Mouse (Mus musculus) hindbrain, embryonic 13.5 days (tissue): ENCODE results near the gene Smc2. TPM values are rescaled to one million over a fixed set of nuclear protein-coding genes. Genes with fewer than 3 reads are reported as not detected.

Experiments used
- ATAC-seq: fragments of 200-750 bp; cut with Nextera tagmentation; 2 replicates; pipeline ENCODE4 v1.8.0; 2017; ENCODE audit warnings: moderate TSS enrichment; ENCODE audit not compliant: low FRiP score
- H3K27ac ChIP-seq: fragments of 300-500 bp; sonication (generic); 2 replicates; pipeline ENCODE4 v1.5.1; 2015; ENCODE audit warnings: inconsistent platforms, mild to moderate bottlenecking, moderate library complexity
- H3K27me3 ChIP-seq: fragments of 300-500 bp; sonication (generic); 2 replicates; pipeline ENCODE4 v1.6.1; 2015; ENCODE audit warnings: mild to moderate bottlenecking, inconsistent platforms
- H3K36me3 ChIP-seq: fragments of 300-500 bp; sonication (generic); 2 replicates; pipeline ENCODE4 v1.6.1; 2015; ENCODE audit warnings: mild to moderate bottlenecking, inconsistent platforms
- H3K4me1 ChIP-seq: fragments of 300-500 bp; sonication (generic); replicated peaks from 2 replicates; pipeline ENCODE4 v1.6.1; 2015; ENCODE audit warnings: inconsistent platforms
- H3K4me2 ChIP-seq: fragments of 300-500 bp; sonication (generic); 2 replicates; pipeline ENCODE4 v1.6.1; 2015; ENCODE audit warnings: inconsistent platforms, mild to moderate bottlenecking, moderate library complexity
- H3K4me3 ChIP-seq: fragments of 300-500 bp; sonication (generic); 2 replicates; pipeline ENCODE4 v1.5.1; 2015; ENCODE audit warnings: mild to moderate bottlenecking, inconsistent platforms
- H3K9ac ChIP-seq: fragments of 300-500 bp; sonication (generic); 2 replicates; pipeline ENCODE4 v1.6.1; 2015; ENCODE audit warnings: mild to moderate bottlenecking, inconsistent platforms
- H3K9me3 ChIP-seq: fragments of 300-500 bp; sonication (generic); 2 replicates; pipeline ENCODE4 v1.6.1; 2016; ENCODE audit warnings: inconsistent platforms
- WGBS: fragments of 180-500 bp; shearing (Covaris S2); methylation state at CpG from one replicate; pipeline ENCODE4 v1.1.7; 2015; 5-methylcytosine and 5-hydroxymethylcytosine counted together
- polyA plus RNA-seq: library from polyadenylated mRNA; unstranded; fragments of >200 nt; fragmentation: Nextera tagmentation; extraction: Ambion mirVana; gene quantifications from 2 replicates; pipeline ENCODE4 v1.2.1, GENCODE M21; 2015

Gene Smc2
- polyA plus RNA-seq, 1 experiment from 2014 or later, result 73.9 TPM

GRCm38 (mm10) chr4:52519301-52519700, 80.3 kb downstream of the Smc2 start:
- H3K9ac ChIP-seq, result no peak overlapping the region
- H3K27ac ChIP-seq, result no peak overlapping the region
- no peaks in the 10 kb centered on the region for H3K36me3 ChIP-seq
- WGBS, result 94% methylated on average over 5 of the region's 5 CpGs
- no peaks in the 10 kb centered on the region for H3K4me1 ChIP-seq
- no peak overlapping the region for H3K4me3 ChIP-seq
- ATAC-seq, result no peak
- no peaks in the 10 kb centered on the region for H3K9me3 ChIP-seq
- H3K27me3 ChIP-seq, result no peaks in the 10 kb centered on the region
- H3K4me2 ChIP-seq, result no peak overlapping the region

DNA sequence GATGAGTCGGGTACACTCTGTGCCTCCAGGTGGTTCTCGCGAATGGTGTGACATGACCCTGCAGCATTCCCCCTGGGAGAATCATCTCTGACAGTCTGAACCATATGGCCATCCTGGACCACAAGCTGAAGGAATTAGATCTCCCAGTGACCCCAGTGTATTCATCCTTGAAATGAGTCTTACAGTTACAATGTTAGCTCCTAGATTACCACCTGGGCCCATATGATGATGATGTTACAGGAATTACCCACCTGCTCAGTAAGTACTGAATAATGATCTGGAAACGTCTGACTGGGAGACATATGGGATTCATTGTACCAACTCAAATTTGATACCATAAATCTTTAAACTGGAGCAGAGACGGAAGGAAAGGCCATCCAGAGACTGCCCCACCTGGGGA, 87.4 kb downstream of the Smc2 start:
- no peak overlapping the region for H3K4me3 ChIP-seq
- H3K36me3 ChIP-seq, result no peaks in the 10 kb centered on the region
- H3K27ac ChIP-seq, result no peak overlapping the region
- H3K27me3 ChIP-seq, result no peaks in the 10 kb centered on the region
- WGBS, result 57% methylated on average over 5 of the region's 5 CpGs
- no peak overlapping the region for H3K4me2 ChIP-seq
- peak; percentile 36; the same call in 1 of the 2 replicates for ATAC-seq
- H3K9ac ChIP-seq, result no peak overlapping the region
- H3K9me3 ChIP-seq, result 0 out of 2 replicates have a peak, but pooled peaks cover 2% of the 10 kb centered on the region
- no peaks in the 10 kb centered on the region for H3K4me1 ChIP-seq

GRCm38 (mm10) chr4:52530636-52531035, 91.6 kb downstream of the Smc2 start:
- Histone ChIP-seq H3K27ac (no peak overlapping the region), H3K4me3 (no peak overlapping the region), H3K27me3 (no peaks in the 10 kb centered on the region), H3K4me2 (no peak overlapping the region), H3K9ac (no peak overlapping the region), H3K36me3 (no peaks in the 10 kb centered on the region), H3K4me1 (no peaks in the 10 kb centered on the region), H3K9me3 (0 out of 2 replicates have a peak, but pooled peaks cover 2% of the 10 kb centered on the region)
- 74% methylated on average over 2 of the region's 2 CpGs for WGBS
- no peak for ATAC-seq

Other genes starting within 250 kb of the Smc2 start
- gene Vma21-ps, start 58.0 kb downstream of the Smc2 start, polyA plus RNA-seq, result 2.6 and 2.8 TPM in 2 replicates
- not detected in 2 replicates for gene Toporsl, start 157.0 kb downstream of the Smc2 start, polyA plus RNA-seq